Mouse (Mus musculus): ENCODE measurements around the gene Lrrc8d.
"Not testable (repeated sequence)": the region's sequence is repeated elsewhere in the genome, so short reads cannot be mapped to it uniquely, and the experiment has no call there.

Lrrc8d gene

DNA sequence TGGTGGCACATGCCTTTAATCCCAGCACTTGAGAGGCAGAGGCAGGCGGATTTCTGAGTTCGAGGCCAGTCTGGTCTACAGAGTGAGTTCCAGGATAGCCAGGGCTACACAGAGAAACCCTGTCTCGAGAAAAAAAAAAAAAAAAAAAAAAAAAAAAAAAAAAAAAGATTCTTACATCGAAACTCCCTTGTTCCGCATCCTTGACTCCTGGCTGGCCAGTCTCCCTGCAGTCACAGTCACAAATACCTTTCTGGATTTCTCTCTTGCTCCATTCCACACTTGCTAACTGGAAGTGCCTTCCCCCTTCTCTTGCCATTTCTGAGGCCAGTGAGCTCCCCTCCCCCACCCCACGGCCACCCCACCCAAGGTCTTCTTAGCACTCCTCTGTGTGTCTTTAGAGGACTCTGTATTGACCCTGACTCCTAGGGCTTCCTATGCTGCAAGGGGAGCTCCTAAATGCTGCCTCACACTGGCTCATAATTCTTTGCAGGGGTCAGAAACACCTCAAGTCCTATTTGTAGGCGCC lies 13.9 kb upstream of the Lrrc8d start:
- not testable (repeated sequence) for DNase-seq

DNA sequence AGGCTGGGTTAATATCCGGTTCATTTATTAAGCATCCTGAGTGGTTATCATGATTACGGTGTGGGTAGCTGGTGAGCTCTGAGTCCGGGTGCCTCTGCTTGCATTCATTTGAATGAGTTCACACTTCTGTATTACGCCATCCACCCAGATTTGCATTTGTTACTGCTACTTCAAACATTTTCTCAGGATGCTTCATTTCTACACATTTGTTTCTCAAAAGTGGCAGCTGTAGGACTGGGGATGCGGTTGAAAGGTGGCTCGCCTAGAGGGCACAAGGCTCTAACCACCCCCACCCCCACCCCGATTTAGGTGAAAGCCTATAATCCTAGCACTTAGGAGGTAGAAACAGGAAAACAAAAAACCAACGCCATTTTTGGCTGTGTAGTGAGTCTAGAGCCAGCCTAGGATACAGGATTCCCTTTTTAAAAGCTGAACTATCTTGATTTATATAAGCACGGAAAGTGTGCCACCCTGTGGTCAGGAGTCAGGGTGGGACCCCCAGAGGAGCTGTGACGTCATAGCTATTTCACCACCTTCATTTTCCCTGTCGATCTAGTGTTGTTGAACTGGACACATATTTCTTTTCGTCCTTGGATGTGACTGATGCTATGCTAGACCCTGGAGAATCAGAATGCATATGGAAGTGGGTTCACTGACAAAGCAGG lies 13.3 kb upstream of the Lrrc8d start:
- no peak for DNase-seq

DNA sequence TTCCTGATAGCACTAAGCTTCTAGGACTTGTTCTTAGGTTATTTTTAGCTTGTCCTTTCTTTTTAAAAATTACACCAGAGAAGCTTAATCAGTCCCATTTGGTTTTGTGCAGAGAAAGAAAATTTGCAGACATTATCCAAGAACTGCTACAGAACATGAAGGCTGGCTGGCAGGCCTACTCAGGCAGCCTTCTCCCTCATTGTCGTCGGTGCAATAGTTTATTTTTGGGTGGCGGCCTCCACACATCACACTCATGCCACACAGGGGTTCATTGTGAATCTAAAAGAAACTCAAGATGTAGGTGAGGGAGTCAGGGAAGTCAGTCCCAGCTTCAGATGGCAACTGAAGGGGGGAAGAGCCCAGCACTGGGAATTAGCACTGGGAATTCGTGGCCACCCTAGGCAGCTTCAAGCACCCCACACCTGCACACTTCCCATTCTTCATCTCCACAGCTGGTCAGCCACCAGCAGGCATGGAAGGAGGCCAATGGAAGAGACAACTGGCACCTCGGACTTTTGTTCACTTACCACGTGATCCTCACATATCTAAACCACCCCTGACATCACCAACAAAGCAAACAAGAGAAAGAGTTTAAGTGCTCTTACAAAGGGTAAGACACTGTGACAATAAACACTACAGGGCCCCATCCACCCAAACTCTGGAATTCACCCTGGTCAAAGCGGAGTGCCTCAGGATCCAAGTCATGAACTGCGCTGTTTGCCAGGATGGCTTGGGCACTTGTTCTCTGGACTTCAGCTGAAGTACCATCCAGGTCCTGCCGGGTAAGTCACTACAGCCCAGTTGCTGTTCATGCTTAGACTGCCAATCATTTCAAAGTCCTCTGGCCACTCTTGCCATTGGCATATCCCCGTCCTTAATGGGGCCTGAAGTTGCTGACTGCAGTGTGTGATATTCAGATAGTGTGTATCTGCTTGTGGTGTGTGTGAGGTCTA lies 9.0 kb upstream of the Lrrc8d start:
- DNase-seq: no peak

DNA sequence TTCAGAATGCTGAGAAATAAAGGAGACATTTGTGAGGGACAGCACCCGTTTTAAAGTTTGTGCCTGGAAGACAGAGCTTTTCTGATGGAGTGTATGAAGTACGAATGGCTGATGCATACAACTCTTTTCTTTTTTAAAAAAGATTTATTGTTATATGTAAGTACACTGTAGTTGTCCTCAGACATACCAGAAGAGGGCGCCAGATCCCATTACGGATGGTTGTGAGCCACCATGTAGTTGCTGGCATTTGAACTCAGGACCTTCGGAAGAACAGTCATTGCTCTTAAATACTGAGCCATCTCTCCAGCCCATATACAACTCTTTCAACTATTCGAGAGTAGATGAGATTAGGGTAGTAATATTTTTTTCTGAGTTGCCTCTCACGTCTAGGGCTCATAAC lies 8.1 kb upstream of the Lrrc8d start:
- DNase-seq: no peak

DNA sequence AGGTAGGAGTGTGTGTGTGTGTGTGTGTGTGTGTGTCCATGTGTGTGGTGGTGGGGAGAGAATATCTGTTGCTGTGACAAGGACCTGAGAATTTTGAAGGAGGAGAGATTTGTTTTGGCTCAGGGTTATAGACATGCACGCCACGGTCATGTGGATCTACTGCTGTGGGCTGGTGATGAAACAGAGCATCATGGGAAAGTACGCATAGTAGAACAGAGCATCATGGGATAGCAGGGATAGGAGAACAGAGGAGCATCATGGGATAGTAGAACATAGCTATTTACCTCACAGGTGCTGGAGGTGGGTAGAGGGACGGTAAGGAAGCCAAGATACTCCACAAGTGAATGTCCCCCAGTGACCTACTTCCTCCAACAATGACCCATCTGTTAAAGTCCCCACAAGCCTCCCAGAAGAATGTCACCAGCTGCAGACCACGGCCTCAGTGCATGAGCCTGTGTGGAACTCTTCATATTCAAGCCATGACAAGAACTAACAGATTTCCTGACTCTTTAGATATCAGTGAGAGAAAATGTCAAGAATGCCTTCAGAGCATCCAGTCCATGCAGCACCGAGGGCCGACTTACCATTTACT lies 5.3 kb upstream of the Lrrc8d start:
- DNase-seq: peak; percentile 56

DNA sequence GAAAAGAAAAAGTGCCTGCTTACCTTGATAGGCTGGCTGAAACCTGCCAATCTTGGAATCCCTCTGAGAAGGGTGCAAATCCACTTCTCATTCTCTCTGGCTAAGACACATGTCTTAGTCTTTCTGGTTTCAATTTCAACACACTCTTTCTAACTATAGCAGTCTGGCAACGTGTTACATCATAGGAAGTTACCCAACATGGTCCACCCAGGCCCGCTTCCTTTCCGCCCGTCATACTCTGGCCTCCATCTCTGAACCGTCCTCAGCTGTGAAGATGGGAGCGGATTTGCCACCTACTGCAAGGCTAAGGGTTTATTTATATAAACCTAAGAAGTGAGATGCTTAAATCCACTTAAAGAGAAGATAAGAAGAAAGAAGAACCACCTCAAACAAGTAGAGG lies 3.7 kb upstream of the Lrrc8d start:
- no peak for DNase-seq

DNA sequence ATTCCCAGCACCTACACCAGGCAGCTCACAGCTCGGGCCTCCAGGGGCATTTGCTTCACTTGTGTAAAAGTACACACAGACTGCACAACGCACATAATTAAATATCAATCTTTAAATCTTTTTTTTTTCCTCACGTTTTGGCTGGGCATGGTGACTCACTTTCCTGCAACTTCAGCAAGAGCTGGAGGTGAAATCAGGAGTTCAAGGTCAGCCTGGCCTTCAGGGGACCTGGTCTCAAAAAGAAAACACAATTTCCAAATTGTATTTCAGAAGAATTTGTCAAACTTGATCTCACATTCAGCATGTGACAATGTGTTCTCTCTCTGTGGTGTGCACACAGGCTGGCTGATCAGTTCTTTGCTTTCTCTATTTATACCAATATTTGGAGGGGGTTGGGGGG lies 1.9 kb upstream of the Lrrc8d start:
- DNase-seq: no peak

DNA sequence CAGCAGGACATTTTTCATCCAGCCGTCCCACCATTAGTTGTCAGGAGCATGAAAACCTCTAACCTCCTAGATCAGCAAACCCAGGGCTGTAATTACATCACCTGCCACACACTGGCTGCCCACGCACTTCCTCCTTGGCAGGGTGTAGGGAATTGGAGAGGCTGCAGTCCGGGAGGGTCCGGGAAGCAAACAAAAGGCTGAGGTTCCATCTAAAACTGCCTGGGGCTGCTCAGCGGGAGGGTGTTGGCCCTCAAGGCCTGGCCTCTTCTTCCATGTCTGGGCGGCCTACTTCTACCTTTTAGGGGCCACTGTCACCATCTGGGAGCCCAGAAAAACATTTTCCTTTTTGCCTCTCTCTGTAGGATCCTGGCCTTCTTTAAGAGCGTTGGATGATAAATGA lies 1.1 kb upstream of the Lrrc8d start:
- peak; percentile 31 for DNase-seq

DNA sequence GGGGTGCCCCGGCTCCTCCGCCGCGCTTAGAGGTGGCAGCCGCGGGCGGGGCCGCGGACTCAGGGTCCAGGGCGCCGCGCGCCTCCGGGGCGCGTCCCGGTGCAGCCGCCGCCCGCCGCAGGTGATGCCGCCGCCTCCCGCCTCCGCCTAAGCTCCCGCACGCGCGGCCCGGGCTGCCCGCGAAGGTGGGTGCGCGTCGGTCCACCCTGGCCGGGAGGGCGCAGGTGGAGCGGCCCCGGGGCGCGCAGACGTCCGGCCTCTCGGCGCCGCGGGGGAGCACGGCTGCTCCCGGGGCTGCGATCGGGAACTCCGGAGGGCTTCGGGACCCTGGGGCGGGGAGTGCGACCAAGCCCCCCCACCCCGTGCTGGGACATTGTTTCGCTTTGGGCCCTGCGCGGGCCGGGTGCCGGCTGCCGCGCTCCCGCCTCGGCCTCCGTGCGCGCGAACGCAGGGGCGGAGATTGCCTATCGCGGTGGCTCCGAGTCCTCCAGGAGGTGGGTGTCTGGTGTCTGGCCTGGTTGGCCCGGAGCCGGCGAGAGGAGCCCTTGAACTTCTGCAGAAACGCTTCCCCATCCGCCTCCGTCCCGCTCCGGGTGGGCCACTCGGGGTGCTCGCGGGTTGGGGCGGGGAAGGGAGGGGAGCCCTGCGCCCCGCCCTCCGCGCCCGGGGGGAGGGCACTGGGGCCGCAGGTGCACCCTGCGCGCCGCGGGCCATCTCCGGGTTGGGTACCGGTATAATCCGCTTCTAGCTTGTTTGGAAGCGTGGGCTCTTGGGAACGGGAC lies 492 bp downstream of the Lrrc8d start:
- DNase-seq: peak; percentile 82

DNA sequence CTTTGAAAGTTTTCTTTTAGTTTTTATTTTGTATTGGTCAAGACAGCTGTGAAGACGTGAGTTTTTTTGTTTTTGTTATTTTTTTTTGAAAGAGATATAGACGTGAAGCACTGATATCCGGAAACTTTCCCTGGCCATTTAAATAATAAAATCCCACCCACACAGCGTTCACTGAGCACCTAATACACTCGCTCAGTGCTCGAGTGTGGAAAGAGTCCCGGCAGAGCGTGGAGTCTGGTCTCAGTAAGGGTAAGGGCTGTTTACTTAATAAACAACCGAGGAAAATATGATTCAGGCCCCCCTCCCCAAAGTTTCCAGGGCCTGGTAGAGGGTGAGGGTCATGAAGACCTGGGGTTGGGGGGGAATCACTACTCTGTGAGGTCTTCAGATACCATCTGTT lies 1.6 kb downstream of the Lrrc8d start:
- DNase-seq: no peak

DNA sequence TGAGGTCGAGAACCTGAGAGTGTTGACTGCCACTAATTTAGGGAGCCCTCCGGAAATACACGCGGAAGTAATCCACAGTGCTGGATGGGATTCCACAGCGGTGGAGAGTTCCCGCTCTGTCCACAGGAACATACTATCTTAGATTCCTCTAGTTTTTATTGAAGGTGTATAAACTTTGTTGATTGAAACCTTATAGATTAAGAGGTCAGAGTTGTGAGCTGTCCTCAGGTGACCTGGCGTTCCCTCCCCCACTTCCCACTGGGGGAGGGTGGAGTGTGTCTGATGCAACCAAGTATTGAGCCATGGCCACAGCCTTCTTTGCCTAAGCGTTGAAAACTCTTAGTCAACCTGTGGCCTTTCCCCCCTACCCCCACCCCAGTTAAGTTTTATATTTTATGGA lies 2.1 kb downstream of the Lrrc8d start:
- no peak for DNase-seq

DNA sequence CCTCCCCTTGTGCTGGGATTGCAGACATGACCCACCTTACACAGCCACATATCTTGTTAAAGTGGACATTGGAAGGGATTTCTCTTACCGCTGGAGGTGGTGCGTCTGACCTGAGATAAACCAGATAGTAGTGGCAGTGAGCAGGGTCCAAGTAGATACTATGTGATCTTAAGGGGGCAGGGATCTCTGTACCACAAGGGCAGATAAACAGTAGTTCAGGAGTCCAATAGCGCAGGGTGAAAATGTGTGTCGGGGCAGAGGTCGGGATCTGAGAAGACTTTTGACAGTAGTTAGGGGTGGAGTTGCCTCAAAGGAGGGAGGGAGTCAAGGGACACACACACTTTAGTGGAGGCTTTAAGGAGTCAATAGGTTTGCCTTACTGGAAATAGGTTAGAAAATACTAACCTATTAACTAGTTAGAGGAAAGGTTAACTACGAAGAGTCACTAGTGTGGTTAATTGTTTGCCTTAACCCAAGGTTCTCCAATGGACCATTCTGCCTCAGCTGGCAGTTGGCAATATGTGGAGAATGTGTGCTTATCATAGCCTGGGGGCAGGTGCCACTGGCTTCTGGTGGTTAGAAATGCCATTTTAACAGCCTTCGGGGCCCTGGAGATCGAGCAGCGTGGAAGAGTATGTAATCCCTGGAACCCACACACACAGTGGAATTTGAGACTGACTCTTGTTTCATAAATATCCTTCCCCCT lies 3.0 kb downstream of the Lrrc8d start:
- no peak for DNase-seq

DNA sequence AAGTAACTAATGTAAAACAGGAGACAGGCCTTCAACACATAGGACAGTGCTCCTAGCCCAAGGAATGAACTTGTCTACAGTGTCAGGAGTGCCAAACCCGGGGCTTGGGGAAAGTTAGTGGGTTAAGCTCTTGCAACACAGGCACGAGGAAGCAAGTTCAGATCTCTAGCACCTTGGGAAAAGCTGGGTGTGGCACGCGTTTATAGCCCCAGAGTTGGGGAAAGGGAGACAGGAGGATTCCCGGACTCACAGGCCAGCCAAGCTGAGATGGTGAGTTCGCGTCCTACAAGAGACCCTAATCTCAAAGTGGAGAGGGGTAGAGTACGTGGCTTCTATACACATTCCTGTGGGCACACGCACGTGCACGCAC lies 3.5 kb downstream of the Lrrc8d start:
- no peak for DNase-seq

DNA sequence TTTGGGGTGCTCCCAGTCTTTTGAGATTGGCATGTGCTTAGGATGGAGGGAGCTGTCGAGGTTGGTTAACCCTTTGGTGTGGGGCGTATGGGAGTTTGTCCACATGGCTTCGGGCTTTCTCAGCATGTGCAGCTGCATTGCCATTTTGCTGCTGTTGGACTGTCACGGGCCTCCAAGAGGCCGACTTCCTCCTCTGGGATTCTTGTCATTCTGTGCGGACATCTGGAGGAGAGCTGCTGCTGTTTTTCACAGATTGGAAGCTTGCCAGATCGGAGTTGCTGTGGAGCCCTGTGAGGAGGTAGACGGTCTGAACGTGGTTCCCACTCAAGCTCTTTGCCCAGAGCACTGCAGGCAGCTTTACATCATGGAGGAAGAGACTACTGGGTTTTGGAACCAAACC lies 4.8 kb downstream of the Lrrc8d start:
- no peak for DNase-seq

DNA sequence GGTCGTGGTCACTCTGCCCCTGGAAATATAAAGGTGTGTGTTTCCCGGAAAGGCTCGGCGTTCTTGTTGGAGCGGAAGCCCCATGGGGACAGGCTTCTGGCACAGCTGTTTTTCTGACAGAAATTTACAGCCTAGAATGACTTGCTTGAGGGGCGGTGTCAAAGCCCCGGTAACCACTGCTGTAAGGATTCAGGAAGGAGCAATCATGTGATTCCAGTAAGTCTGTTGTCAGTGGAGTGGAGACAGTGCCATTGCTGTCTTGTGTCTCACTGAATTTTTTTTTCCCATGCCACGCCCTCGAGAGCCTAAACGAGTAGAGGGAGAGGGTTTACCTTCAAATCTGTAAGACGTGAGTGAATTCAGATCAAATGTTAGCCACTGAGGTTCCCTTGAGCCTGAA lies 6.9 kb downstream of the Lrrc8d start:
- no peak for DNase-seq

DNA sequence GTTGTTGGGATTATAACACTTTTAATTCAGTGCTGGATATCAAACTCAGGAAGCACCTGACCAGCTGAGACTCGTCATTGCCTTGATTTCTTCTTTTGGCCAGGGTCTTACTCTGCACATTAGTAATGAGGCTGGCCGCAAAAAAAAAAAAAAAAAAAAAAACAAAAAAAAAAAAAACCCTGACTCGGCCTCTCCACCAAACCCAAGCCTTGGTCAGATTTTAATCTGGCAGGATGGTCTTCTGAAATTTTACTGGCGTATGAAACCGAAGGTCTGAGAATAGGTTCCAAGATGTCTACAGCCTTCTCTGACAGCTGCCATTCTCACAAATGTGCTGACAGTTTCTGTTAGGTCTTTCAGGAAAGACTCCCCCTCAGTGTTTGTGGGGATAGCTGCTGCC lies 8.5 kb downstream of the Lrrc8d start:
- DNase-seq: no peak

DNA sequence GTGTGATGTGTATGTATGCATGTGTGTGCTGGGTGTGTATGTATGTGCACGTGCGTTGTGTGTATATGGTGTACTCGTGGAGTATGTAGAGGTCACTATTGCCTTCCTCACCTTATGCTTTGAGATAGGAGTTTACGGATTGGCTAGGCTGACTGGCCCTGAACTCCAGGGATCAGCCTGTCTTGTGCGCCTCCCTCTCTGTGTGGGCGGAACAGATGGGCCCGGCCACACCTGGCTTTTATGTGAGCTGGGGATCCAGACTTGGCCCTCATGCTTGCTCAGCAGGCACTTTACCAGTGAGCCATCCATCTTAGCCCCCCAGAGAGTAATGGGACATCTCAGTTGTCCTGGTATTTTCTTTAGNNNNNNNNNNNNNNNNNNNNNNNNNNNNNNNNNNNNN lies 10.7 kb downstream of the Lrrc8d start:
- DNase-seq: no peak

DNA sequence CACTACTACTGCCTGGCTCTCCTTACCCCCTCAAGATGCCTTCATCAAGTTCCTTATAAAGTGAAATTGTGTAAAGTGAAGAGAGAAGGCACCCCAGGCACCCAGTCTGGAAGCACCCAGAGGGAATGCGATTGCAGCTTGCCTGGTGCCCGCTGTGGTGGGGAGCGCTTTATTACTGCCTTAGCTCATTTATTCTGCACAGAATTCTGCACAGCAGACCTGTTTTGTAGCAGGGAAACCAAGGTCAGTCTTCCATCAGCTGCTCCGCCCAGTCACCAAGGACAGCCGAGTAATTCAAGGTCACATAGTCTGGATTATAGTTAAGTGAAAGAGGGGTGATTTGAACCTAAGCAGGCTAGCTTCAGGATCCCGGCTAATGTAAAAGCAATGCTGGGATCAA lies 14.7 kb downstream of the Lrrc8d start:
- DNase-seq: no peak

DNA sequence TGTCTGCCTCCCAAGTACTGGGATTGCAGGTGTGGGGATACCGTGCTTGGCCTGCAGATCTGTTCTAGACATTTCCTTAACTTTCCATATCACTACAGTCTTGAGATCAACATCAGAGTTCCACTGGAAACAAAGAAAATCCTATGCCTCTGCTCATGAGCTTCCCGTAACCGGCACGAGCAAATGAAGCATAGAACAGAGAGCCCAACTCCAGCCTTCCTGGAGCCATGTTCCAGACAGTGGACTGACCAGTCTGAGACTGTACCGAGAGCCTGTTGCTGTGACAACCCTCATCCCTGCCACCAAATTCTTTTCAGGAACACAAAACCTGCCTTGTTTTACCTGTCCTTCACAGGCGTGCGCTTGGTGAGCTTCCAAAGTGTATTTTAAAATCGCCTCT lies 15.3 kb downstream of the Lrrc8d start:
- DNase-seq: no peak

DNA sequence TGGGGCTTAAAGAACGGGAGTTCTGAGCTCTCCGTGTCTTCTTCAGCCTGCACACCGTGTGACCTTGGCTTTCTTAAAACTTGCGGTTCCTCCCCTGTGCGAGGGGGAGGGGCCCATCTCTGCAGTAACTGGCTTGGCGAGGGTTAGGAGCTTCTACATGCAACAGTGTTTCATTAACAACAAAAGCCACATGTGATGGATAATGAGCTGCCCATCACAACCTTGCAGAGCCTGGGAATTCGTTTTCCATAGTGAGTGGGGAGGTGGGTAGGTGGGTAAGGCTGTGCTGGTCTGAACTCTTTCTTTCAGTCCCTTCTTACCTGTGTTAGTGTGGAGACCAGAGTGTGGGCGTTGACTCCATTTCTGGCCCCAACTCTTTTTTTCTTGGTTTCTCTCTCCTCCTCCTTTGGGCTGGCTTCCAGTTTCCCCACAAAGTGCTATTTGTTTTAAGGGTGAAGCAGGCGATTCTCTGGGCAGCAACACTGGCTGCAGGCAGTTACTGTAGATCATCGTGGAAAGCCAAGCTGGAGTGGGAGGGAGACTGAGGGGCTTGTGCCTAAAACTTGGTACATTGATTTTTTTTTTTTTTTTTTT lies 15.9 kb downstream of the Lrrc8d start:
- DNase-seq: no peak

DNA sequence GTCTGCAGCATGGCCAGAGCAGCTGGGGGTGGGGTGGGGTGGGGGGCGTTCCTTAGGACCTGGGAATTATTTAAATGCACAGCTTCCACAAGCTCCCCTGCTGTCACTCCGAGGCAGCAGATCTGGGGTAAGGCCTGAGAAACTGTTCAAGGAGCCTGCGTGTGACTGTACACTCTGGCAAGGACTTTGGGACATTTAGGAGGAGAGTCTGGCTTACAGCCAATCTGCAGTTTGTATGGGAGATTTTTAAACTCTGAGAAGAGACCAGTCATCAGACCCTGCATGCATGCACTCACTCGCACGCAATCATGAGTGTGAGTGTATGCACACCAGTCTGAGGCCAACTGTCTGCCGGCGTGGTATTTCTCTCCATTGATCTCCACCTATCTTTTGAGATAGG lies 17.5 kb downstream of the Lrrc8d start:
- no peak for DNase-seq

DNA sequence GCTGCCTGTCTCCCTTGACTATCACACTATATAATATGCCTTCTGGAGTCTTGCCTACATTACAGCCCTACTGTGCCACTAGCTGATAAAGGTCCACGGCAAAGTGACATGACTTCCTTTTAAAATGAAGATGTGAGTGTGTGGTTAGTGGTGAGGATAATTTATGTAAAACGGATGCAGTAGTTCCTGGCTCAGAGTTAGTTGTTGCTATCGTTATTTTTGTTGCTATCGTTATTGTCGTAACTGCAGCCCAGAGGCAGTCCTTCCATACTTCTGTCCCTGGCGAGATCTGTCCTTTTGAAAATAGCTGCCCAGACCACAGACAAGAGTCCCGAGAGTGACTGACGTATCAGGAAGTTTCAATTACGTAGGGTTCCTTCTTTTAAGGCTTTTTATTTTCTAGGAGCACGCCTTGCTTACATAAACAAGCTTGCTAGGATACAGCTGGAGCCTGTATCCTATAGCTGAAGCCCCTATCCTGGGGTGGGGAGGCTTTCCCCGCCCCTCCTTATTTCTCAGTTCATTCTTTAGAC lies 18.4 kb downstream of the Lrrc8d start:
- DNase-seq: no peak
